Mouse (Mus musculus) neural tube, embryonic 13.5 days (tissue): Measurements from ENCODE around the gene Zc3hav1. TPM values are rescaled to one million over a fixed set of nuclear protein-coding genes. Genes with fewer than 3 reads are reported as not detected.

Experiments
- ATAC-seq: fragments of 200-750 bp; cut with Nextera tagmentation; 2 replicates; pipeline ENCODE4 v1.8.0; 2017; ENCODE audit warnings: low read depth, mild to moderate bottlenecking, moderate TSS enrichment, moderate library complexity
- H3K27ac ChIP-seq: fragments of 300-500 bp; sonication (generic); replicated peaks from 2 replicates; pipeline ENCODE4 v1.5.1; 2015; ENCODE audit warnings: moderate library complexity, mild to moderate bottlenecking, inconsistent platforms
- H3K27me3 ChIP-seq: fragments of 300-500 bp; sonication (generic); 2 replicates; pipeline ENCODE4 v1.6.1; 2015; ENCODE audit warnings: mild to moderate bottlenecking, inconsistent platforms
- H3K36me3 ChIP-seq: fragments of 300-500 bp; sonication (generic); 2 replicates; pipeline ENCODE4 v1.6.1; 2015; ENCODE audit warnings: mild to moderate bottlenecking, inconsistent platforms
- H3K4me1 ChIP-seq: fragments of 300-500 bp; sonication (generic); replicated peaks from 2 replicates; pipeline ENCODE4 v1.6.1; 2015; ENCODE audit warnings: inconsistent platforms
- H3K4me2 ChIP-seq: fragments of 300-500 bp; sonication (generic); 2 replicates; pipeline ENCODE4 v1.6.1; 2015; ENCODE audit warnings: inconsistent platforms, mild to moderate bottlenecking, moderate library complexity
- H3K4me3 ChIP-seq: fragments of 300-500 bp; sonication (generic); 2 replicates; pipeline ENCODE4 v1.5.1; 2015; ENCODE audit warnings: mild to moderate bottlenecking, inconsistent platforms
- H3K9ac ChIP-seq: fragments of 300-500 bp; sonication (generic); 2 replicates; pipeline ENCODE4 v1.6.1; 2015; ENCODE audit warnings: moderate library complexity, mild to moderate bottlenecking, inconsistent platforms
- H3K9me3 ChIP-seq: fragments of 300-500 bp; sonication (generic); 2 replicates; pipeline ENCODE4 v1.6.1; 2016; ENCODE audit warnings: inconsistent platforms
- WGBS: fragments of 180-500 bp; shearing (Covaris S2); methylation state at CpG from one replicate; pipeline ENCODE4 v1.1.7; 2015; 5-methylcytosine and 5-hydroxymethylcytosine counted together
- polyA plus RNA-seq: library from polyadenylated mRNA; unstranded; fragments of >200 nt; fragmentation: Nextera tagmentation; extraction: Ambion mirVana; gene quantifications from 2 replicates; pipeline ENCODE4 v1.2.1, GENCODE M21; 2015

The Zc3hav1 gene
- polyA plus RNA-seq, 1 experiment from 2014 or later, result 1.3 TPM

GRCm38 (mm10) chr6:38261877-38262276 is 92.5 kb downstream of the Zc3hav1 start:
- no peaks in the 10 kb centered on the region for H3K4me1 ChIP-seq
- H3K4me2 ChIP-seq, result no peak overlapping the region
- WGBS, result 71% methylated on average over 4 of the region's 4 CpGs
- H3K27me3 ChIP-seq, result no peaks in the 10 kb centered on the region
- H3K9ac ChIP-seq, result no peak overlapping the region
- ATAC-seq, result no peak
- no peaks in the 10 kb centered on the region for H3K36me3 ChIP-seq
- H3K9me3 ChIP-seq, result no peaks in the 10 kb centered on the region
- H3K27ac ChIP-seq, result no peak overlapping the region
- H3K4me3 ChIP-seq, result no peak overlapping the region

- no peak for ATAC-seq
- Histone ChIP-seq H3K27ac (no peak overlapping the region), H3K9me3 (no peaks in the 10 kb centered on the region), H3K9ac (no peak overlapping the region), H3K36me3 (no peaks in the 10 kb centered on the region), H3K4me1 (peaks cover 11% of the 10 kb centered on the region), H3K27me3 (no peaks in the 10 kb centered on the region), H3K4me3 (no peak overlapping the region), H3K4me2 (no peak overlapping the region)
- 94% methylated on average over 8 of the region's 8 CpGs for WGBS
Measured at GRCm38 (mm10) chr6:38257506-38257905, 96.9 kb downstream of the Zc3hav1 start.

DNA sequence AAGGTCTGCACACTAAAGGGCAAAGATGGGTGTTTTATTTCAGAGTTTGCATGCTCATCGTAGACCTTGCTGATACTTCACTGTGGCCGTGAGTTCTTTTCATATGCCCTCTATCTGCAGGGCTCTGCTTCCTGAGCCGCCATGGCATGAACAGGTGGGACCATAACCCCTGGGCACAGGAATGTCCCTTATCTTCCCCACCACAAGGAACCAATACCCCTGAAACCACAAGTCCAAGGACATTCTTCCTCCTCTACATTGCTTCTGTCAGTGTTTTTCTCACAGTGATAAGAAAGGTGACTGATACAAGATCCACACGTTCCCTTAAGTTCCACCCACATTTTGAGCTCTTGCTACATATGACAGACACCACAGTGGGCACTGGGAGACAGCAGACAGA is 97.6 kb downstream of the Zc3hav1 start:
- no peaks in the 10 kb centered on the region for H3K27me3 ChIP-seq
- no peaks in the 10 kb centered on the region for H3K9me3 ChIP-seq
- no peaks in the 10 kb centered on the region for H3K36me3 ChIP-seq
- H3K27ac ChIP-seq, result no peak overlapping the region
- H3K9ac ChIP-seq, result no peak overlapping the region
- H3K4me1 ChIP-seq, result peaks cover 18% of the 10 kb centered on the region
- 93% methylated on average over 4 of the region's 4 CpGs for WGBS
- H3K4me3 ChIP-seq, result no peak overlapping the region
- H3K4me2 ChIP-seq, result no peak overlapping the region
- ATAC-seq, result no peak

- H3K4me1 ChIP-seq, result peaks cover 28% of the 10 kb centered on the region
- no peaks in the 10 kb centered on the region for H3K27me3 ChIP-seq
- H3K4me3 ChIP-seq, result no peak overlapping the region
- WGBS, result 57% methylated on average over 2 of the region's 2 CpGs
- no peak for ATAC-seq
- no peaks in the 10 kb centered on the region for H3K36me3 ChIP-seq
- H3K4me2 ChIP-seq, result no peak overlapping the region
- H3K9ac ChIP-seq, result no peak overlapping the region
- no peak overlapping the region for H3K27ac ChIP-seq
- H3K9me3 ChIP-seq, result no peaks in the 10 kb centered on the region
Measured at GRCm38 (mm10) chr6:38255794-38256193, 98.6 kb downstream of the Zc3hav1 start.

Other genes with a start within 250 kb of the Zc3hav1 start
- not detected in 2 replicates for gene Tmem213, start 245.3 kb downstream of the Zc3hav1 start, polyA plus RNA-seq
- gene Atp6v0a4, start 230.0 kb downstream of the Zc3hav1 start, polyA plus RNA-seq, result 0.29 and 0.31 TPM in 2 replicates
- gene D630045J12Rik, start 100.6 kb downstream of the Zc3hav1 start, polyA plus RNA-seq, result 14.6 and 15.4 TPM in 2 replicates
- gene Zc3hav1l, start 55.3 kb downstream of the Zc3hav1 start, polyA plus RNA-seq, result 9.9 and 10.1 TPM in 2 replicates
- 6.4 and 7.2 TPM in 2 replicates for gene Ttc26, start 26.9 kb upstream of the Zc3hav1 start, polyA plus RNA-seq
- gene Ubn2, start 79.3 kb upstream of the Zc3hav1 start, polyA plus RNA-seq, result 23.5 and 23.7 TPM in 2 replicates
- gene Fmc1, start 178.9 kb upstream of the Zc3hav1 start, polyA plus RNA-seq, result 165 and 187 TPM in 2 replicates
- 38.3 and 41.1 TPM in 2 replicates for gene Luc7l2, start 196.7 kb upstream of the Zc3hav1 start, polyA plus RNA-seq